Mouse (Mus musculus): ENCODE measurements at regions not wholly inside any gene's neighbourhood (a gene's known extent, or its start where the extent isn't known, plus 50 kb on each side); places are given as distances from the start of the nearest gene placed in this dataset.

GRCm38 (mm10) chrX:121301915-121302314 lies 989.0 kb upstream of the H2afb3 start:
- Histone ChIP-seq H3K27ac (ENCODE audit: low read length) (no peak overlapping the region), H3K27me3 (ENCODE audit: insufficient read depth, low read length) (no peaks in the 10 kb centered on the region)

GRCm38 (mm10) chrX:121291239-121291638 lies 978.3 kb upstream of the H2afb3 start:
- ATAC-seq (ENCODE audit: low FRiP score, low TSS enrichment) = no peak
- no peak overlapping the region for H3K9ac ChIP-seq (replicated peaks; ENCODE audit: low read length)
- no peaks in the 10 kb centered on the region for H3K9me3 ChIP-seq (ENCODE audit: low read length)
- H3K4me2 ChIP-seq (replicated peaks; ENCODE audit: low read depth, low read length) = no peak overlapping the region
- H3K4me1 ChIP-seq (ENCODE audit: insufficient read depth, low read length) = no peaks in the 10 kb centered on the region
- H3K27ac ChIP-seq (ENCODE audit: low read length) = no peak overlapping the region
- H3K36me3 ChIP-seq (ENCODE audit: insufficient read depth, low read length) = no peaks in the 10 kb centered on the region
- H3K4me3 ChIP-seq (ENCODE audit: low read length) = no peak overlapping the region
- no peaks in the 10 kb centered on the region for H3K27me3 ChIP-seq (ENCODE audit: insufficient read depth, low read length)

More at GRCm38 (mm10) chrX:121301915-121302314, 989.0 kb upstream of the H2afb3 start:
- Histone ChIP-seq H3K36me3 (ENCODE audit: insufficient read depth, low read length) (no peaks in the 10 kb centered on the region), H3K4me2 (replicated peaks; ENCODE audit: low read depth, low read length) (no peak overlapping the region), H3K4me1 (ENCODE audit: insufficient read depth, low read length) (no peaks in the 10 kb centered on the region), H3K9me3 (ENCODE audit: low read length) (no peaks in the 10 kb centered on the region), H3K9ac (replicated peaks; ENCODE audit: low read length) (no peak overlapping the region), H3K4me3 (ENCODE audit: low read length) (no peak overlapping the region)
- no peak for ATAC-seq (ENCODE audit: low FRiP score, low TSS enrichment)
- 49% methylated on average over 6 of the region's 6 CpGs for WGBS

- Histone ChIP-seq H3K4me1 (ENCODE audit: insufficient read depth, low read length) (no peaks in the 10 kb centered on the region), H3K9me3 (ENCODE audit: low read length) (no peaks in the 10 kb centered on the region)
These were observed 957.2 kb upstream of the H2afb3 start for GRCm38 (mm10) chrX:121270071-121270470.

GRCm38 (mm10) chrX:121269620-121270019 lies 956.7 kb upstream of the H2afb3 start:
- Histone ChIP-seq H3K9me3 (ENCODE audit: low read length) (no peaks in the 10 kb centered on the region), H3K9ac (replicated peaks; ENCODE audit: low read length) (no peak overlapping the region), H3K4me3 (ENCODE audit: low read length) (no peak overlapping the region), H3K36me3 (ENCODE audit: insufficient read depth, low read length) (no peaks in the 10 kb centered on the region), H3K27ac (ENCODE audit: low read length) (no peak overlapping the region), H3K27me3 (ENCODE audit: insufficient read depth, low read length) (no peaks in the 10 kb centered on the region), H3K4me2 (replicated peaks; ENCODE audit: low read depth, low read length) (no peak overlapping the region), H3K4me1 (ENCODE audit: insufficient read depth, low read length) (no peaks in the 10 kb centered on the region)
- WGBS = 30% methylated on average over 2 of the region's 2 CpGs
- no peak for ATAC-seq (ENCODE audit: low FRiP score, low TSS enrichment)

More at GRCm38 (mm10) chrX:121270071-121270470, 957.2 kb upstream of the H2afb3 start:
- Histone ChIP-seq H3K9ac (replicated peaks; ENCODE audit: low read length) (no peak overlapping the region), H3K27me3 (ENCODE audit: insufficient read depth, low read length) (no peaks in the 10 kb centered on the region), H3K27ac (ENCODE audit: low read length) (no peak overlapping the region), H3K4me3 (ENCODE audit: low read length) (no peak overlapping the region), H3K36me3 (ENCODE audit: insufficient read depth, low read length) (no peaks in the 10 kb centered on the region), H3K4me2 (replicated peaks; ENCODE audit: low read depth, low read length) (no peak overlapping the region)
- ATAC-seq (ENCODE audit: low FRiP score, low TSS enrichment) = no peak

- no peaks in the 10 kb centered on the region for H3K9me3 ChIP-seq (ENCODE audit: low read length)
- no peak overlapping the region for H3K9ac ChIP-seq (replicated peaks; ENCODE audit: low read length)
- 48% methylated on average over 3 of the region's 3 CpGs for WGBS
- no peak overlapping the region for H3K4me3 ChIP-seq (ENCODE audit: low read length)
- no peaks in the 10 kb centered on the region for H3K4me1 ChIP-seq (ENCODE audit: insufficient read depth, low read length)
- H3K4me2 ChIP-seq (replicated peaks; ENCODE audit: low read depth, low read length) = no peak overlapping the region
- H3K27ac ChIP-seq (ENCODE audit: low read length) = no peak overlapping the region
- H3K27me3 ChIP-seq (ENCODE audit: insufficient read depth, low read length) = no peaks in the 10 kb centered on the region
- peak; percentile 84 for ATAC-seq (ENCODE audit: low FRiP score, low TSS enrichment)
- H3K36me3 ChIP-seq (ENCODE audit: insufficient read depth, low read length) = no peaks in the 10 kb centered on the region
These were observed 919.5 kb upstream of the H2afb3 start for GRCm38 (mm10) chrX:121232142-121233000.
